Mouse (Mus musculus) adrenal gland, adult (tissue): ENCODE measurements at regions not wholly inside any gene's neighbourhood (a gene's known extent, or its start where the extent isn't known, plus 50 kb on each side); places are given as distances from the start of the nearest gene placed in this dataset.
A peak's percentile ranks its signal among the peaks of the same experiment; 100 is the strongest.

ENCODE experiments used
- DNase-seq, 2 experiments: peaks; one replicate each; pipeline ENCODE4 v3.0.0; 2022 to 2023; ENCODE audit warnings: low spot score in 1 of 2; ENCODE audit not compliant: inconsistent age in 2 of 2

GRCm38 (mm10) chr3:60310402-60310801, 162.2 kb upstream of the Mbnl1 start:
- DNase-seq = no peak

GRCm38 (mm10) chr3:60311178-60311577, 161.5 kb upstream of the Mbnl1 start:
- DNase-seq = no peak

- DNase-seq = peak in 1 of 2 experiments; percentile 28
Measured at GRCm38 (mm10) chr3:60320213-60320936, 152.3 kb upstream of the Mbnl1 start.

- DNase-seq = no peak
Measured at GRCm38 (mm10) chr3:60323514-60323913, 149.1 kb upstream of the Mbnl1 start.

- DNase-seq = no peak
Measured at GRCm38 (mm10) chr3:60324416-60324815, 148.2 kb upstream of the Mbnl1 start.

GRCm38 (mm10) chr3:60324969-60325368, 147.7 kb upstream of the Mbnl1 start:
- no peak for DNase-seq

DNA sequence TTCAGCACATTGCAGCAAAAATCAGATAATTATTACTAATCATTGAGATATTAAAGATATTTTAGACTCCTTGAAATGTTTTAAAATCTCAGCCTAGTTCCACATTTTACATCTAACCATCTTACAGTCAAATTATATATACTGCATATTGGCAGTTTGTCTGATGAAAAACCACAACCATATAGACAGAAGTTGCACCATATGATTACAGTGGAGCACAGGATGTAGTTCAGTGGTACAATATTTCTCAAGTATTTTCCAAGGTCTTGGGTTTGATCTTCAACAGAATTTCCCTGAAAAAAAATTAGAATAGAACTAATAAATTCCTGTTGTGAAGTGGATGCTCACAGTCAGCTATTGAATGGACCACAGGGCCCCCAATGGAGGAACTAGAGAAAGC, 140.2 kb upstream of the Mbnl1 start:
- DNase-seq = no peak

GRCm38 (mm10) chr3:60333669-60334068, 139.0 kb upstream of the Mbnl1 start:
- DNase-seq = no peak

- DNase-seq = no peak
Measured at GRCm38 (mm10) chr3:60334133-60334532, 138.5 kb upstream of the Mbnl1 start.

DNA sequence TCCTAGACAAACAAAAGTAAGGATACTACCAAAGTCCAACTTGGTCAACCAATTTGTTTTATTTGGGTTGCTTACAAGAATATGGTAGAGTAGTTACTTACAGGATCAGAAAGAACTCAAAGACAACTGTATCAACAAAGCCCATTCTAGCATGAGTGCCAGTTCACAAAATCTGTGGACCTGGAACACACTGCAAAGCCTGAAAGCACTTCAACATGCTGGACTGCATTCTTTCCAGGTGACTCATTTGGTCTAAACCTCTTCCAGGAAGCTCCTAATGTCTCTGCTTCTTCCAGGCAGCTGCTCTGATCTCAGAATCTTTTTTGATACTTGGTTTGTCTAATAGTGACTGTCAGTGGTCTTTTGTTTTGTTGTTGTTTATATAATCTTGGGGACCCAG, 126.2 kb upstream of the Mbnl1 start:
- DNase-seq = peak; percentile 9 to 48

- no peak for DNase-seq
Measured at GRCm38 (mm10) chr3:60347049-60347448, 125.6 kb upstream of the Mbnl1 start.

- no peak for DNase-seq
Measured at GRCm38 (mm10) chr3:60371176-60371965, 101.3 kb upstream of the Mbnl1 start.

GRCm38 (mm10) chr3:60373662-60374061, 99.0 kb upstream of the Mbnl1 start:
- no peak for DNase-seq

DNA sequence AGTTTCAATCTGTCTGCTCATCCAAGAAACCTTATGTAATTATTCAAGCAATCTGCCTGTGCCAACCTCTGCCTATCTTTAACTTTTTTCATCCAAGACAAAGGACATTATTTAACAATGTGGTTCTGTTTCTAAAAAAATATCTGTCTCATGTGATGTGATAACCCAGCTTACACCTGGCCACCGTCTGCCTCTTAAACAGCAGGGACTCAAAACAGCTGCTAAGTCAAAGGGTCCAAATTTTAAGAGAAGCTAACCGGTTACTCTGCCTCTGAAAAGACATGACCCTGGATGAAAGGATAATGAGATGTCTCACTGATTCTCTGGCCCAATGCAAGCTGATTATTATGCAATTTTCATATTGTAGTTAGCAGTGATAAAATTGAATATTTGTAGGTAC, 84.0 kb upstream of the Mbnl1 start:
- peak in 1 of 2 experiments; percentile 75 for DNase-seq

GRCm38 (mm10) chr3:60389032-60389431, 83.6 kb upstream of the Mbnl1 start:
- peak in 1 of 2 experiments; percentile 75 for DNase-seq

DNA sequence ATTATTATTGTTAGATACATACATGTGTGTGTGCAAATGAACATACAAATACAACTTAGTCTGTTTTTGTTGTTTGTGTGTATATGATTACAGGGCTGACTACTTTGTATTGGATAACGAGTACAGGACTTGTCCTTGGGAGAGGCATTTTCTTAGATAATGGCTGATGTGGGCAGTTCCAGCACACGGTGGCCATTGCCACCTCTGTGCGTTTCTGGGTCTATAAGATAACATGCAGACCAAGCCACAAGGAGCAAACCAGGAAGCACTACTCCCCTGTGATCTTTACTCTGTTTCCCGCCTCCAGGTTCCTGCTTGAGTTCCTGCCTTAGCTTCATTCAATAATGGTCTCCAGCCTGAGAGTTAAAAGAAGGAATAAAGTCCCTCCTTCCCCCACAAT, 77.3 kb upstream of the Mbnl1 start:
- DNase-seq = no peak

DNA sequence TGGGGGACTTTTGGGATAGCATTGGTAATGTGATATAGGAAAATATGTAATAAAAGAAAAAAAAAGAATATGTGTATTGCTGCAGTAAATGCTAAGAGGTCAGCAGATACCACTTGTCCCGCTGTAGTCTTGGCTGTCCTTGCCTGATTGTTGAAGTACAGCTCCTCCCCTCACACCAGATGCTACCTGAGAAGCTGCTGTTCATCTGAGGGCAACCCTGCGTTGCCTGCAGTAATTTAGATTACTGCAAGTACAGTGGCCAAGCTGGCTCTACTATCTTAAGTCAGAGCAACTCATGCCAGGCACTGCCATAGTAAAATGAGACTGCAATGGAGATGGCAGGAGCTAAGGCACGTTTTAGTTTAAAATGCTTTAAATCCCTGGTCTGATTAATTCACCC, 75.7 kb upstream of the Mbnl1 start:
- DNase-seq = no peak

DNA sequence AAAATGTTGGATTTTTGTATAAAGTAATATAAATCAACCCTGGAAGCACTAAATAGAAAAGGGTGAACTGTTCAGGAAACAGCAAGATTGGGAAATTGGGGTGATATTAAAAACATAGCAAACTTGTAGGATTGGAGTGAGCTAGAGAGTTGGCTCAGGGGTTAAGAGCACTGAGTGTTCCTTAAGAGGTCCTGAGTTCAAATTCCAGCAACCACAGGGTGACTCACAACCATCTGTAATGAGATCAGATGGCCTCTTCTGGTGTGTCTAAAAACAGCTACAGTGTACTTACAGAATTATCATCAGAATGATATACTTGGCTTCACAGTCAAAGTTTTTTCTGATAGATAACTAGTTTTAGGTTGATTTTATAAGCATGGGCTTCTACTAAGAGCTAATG, 73.8 kb upstream of the Mbnl1 start:
- DNase-seq = peak in 1 of 2 experiments; percentile 27

GRCm38 (mm10) chr3:60402251-60402830, 70.3 kb upstream of the Mbnl1 start:
- DNase-seq = no peak

DNA sequence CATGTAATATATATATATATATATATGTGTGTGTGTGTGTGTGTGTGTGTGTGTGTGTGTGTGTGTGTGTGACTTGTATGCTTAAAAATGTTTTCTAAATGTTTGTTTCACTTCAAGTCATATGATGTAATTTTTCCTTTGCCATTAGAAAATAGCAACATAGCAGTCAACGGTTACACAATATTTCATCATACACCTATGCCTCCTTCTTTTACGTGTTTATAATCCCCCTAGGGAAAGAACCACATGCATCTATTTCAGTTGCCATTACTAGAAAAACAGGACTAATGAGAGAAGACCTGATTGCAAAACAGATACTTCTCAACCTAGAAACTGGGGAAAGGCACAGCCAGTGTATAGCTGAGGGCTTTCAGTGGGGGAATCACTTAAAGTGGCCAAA, 65.2 kb upstream of the Mbnl1 start:
- peak in 1 of 2 experiments; percentile 43 for DNase-seq

GRCm38 (mm10) chr3:60407906-60408305, 64.7 kb upstream of the Mbnl1 start:
- no peak for DNase-seq
